19 mouse cellular contexts compared by ENCODE assay signal in genomic region chr1:136450206-136450605, GRCm38 (mm10).
"Had no signal": no experiment of that assay in that cellular context is flagged by ENCODE, and none has a peak within 500 bp of the region (broad histone marks: within the 10 kb centered on the region; RNA-seq: fewer than 3 reads in every experiment).

No protein-coding gene starts in this region.

- H3K9ac ChIP-seq: liver, postnatal 0 days; lung, embryonic 15.5 days; midbrain, embryonic 13.5 days; midbrain, embryonic 15.5 days; neural tube, embryonic 12.5 days; stomach, embryonic 15.5 days had no signal

- H3K4me2 ChIP-seq: lung, embryonic 15.5 days; midbrain, embryonic 11.5 days; midbrain, embryonic 13.5 days; midbrain, embryonic 15.5 days; neural tube, embryonic 12.5 days; stomach, embryonic 15.5 days had no signal

- H3K36me3 ChIP-seq: lung, embryonic 15.5 days; midbrain, embryonic 13.5 days; midbrain, embryonic 15.5 days; neural tube, embryonic 12.5 days; stomach, embryonic 15.5 days had no signal

- ATAC-seq: liver, postnatal 0 days; lung, postnatal 0 days; midbrain, embryonic 13.5 days; midbrain, embryonic 15.5 days had no signal

- H3K9me3 ChIP-seq: lung, embryonic 15.5 days; megakaryocyte, embryonic 14.5 days; midbrain, embryonic 13.5 days; midbrain, embryonic 15.5 days; neural tube, embryonic 12.5 days; stomach, embryonic 15.5 days had no signal

- H3K4me1 ChIP-seq: lung, embryonic 15.5 days; megakaryocyte, embryonic 14.5 days; midbrain, embryonic 13.5 days; midbrain, embryonic 15.5 days; neural tube, embryonic 12.5 days; stomach, embryonic 15.5 days had no signal

- H3K27ac ChIP-seq: lung, embryonic 15.5 days; macrophage; midbrain, embryonic 13.5 days; midbrain, embryonic 15.5 days; neural tube, embryonic 12.5 days; stomach, embryonic 15.5 days had no signal

- H3K4me3 ChIP-seq: lung, embryonic 15.5 days; megakaryocyte, embryonic 14.5 days; midbrain, embryonic 13.5 days; midbrain, embryonic 15.5 days; neural tube, embryonic 12.5 days; stomach, embryonic 15.5 days had no signal

- DNase-seq: liver, postnatal 0 days; lung, adult 2 months; lung, postnatal 14 days; lung, postnatal 36 days; right cerebral cortex, postnatal 25 days; right cerebral cortex, postnatal 4 days; spleen, adult 18-20 months; thymus, adult 18-20 months; thymus, postnatal 14 days; thymus, postnatal 36 days had no signal

- H3K27me3 ChIP-seq: lung, embryonic 15.5 days; midbrain, embryonic 13.5 days; midbrain, embryonic 15.5 days; neural tube, embryonic 12.5 days; stomach, embryonic 15.5 days had no signal
